Mouse (Mus musculus): ENCODE results near the gene Naf1. TPM values are rescaled to one million over a fixed set of nuclear protein-coding genes. Genes with fewer than 3 reads are reported as not detected.

Gene Naf1
- polyA plus RNA-seq (2014; fragmentation: Nextera tagmentation; extraction: Ambion mirVana), result 3.0 and 3.2 TPM in 2 replicates

GRCm38 (mm10) chr8:66860023-66860422 lies at the start of gene Naf1:
TSS of gene Naf1 (plus strand) at chr8:66860217.
- Histone ChIP-seq H3K36me3 (ENCODE audit: control insufficient read depth, insufficient read depth, low read length) (peaks cover 7% of the 10 kb centered on the region; the same call in 1 of the 2 replicates), H3K9me3 (ENCODE audit: control insufficient read depth, low read length) (no peaks in the 10 kb centered on the region), H3K4me1 (ENCODE audit: control insufficient read depth in 2 of 2, insufficient read depth in 2 of 2, low read length in 2 of 2) (peaks cover 4 to 13% of the 10 kb centered on the region in 2 experiments; a peak in 3 of 4 replicates), H3K4me2 (ENCODE audit: low read length) (peak within 1 kb of the TSS; percentile 84), H3K4me3 (ENCODE audit: control insufficient read depth in 1 of 2, insufficient read depth in 1 of 2, low read depth in 1 of 2, low read length in 2 of 2) (peak within 1 kb of the TSS; percentile 66 to 82), H3K9ac (ENCODE audit: low read length) (peak within 1 kb of the TSS; percentile 84), H3K27me3 (ENCODE audit: control insufficient read depth, insufficient read depth, low read length) (no peaks in the 10 kb centered on the region), H3K27ac (replicated peaks in 1 of 2; ENCODE audit: control insufficient read depth in 1 of 2, insufficient read depth in 1 of 2, low read depth in 2 of 2, low read length in 2 of 2) (peak within 1 kb of the TSS; percentile 38 to 70; a peak in 3 of 4 replicates)
- under 1% methylated on average over 37 of the region's 37 CpGs for WGBS
- peak; percentile 95 for ATAC-seq (ENCODE audit: insufficient number of reproducible peaks, insufficient read depth, low FRiP score, low read depth)

GRCm38 (mm10) chr8:66860921-66861588 lies 1.0 kb downstream of the Naf1 start:
- peaks cover 4 to 13% of the 10 kb centered on the region in 2 experiments; a peak in 3 of 4 replicates for H3K4me1 ChIP-seq (ENCODE audit: control insufficient read depth in 2 of 2, insufficient read depth in 2 of 2, low read length in 2 of 2)
- no peaks in the 10 kb centered on the region for H3K27me3 ChIP-seq (ENCODE audit: control insufficient read depth, insufficient read depth, low read length)
- peak overlapping the region; percentile 84 for H3K4me2 ChIP-seq (ENCODE audit: low read length)
- H3K9me3 ChIP-seq (ENCODE audit: control insufficient read depth, low read length), result no peaks in the 10 kb centered on the region
- peaks cover 9% of the 10 kb centered on the region; the same call in 1 of the 2 replicates for H3K36me3 ChIP-seq (ENCODE audit: control insufficient read depth, insufficient read depth, low read length)
- ATAC-seq (ENCODE audit: insufficient number of reproducible peaks, insufficient read depth, low FRiP score, low read depth), result peak; percentile 58
- 0 out of 4 replicates have a peak overlapping the region, but pooled peaks of 1 of the 2 experiments have one; percentile 6 for H3K27ac ChIP-seq (replicated peaks in 1 of 2; ENCODE audit: control insufficient read depth in 1 of 2, insufficient read depth in 1 of 2, low read depth in 2 of 2, low read length in 2 of 2)
- H3K4me3 ChIP-seq (ENCODE audit: control insufficient read depth in 1 of 2, insufficient read depth in 1 of 2, low read depth in 1 of 2, low read length in 2 of 2), result peak overlapping the region; percentile 66 to 82
- WGBS, result under 1% methylated on average over 46 of the region's 46 CpGs
- peak overlapping the region; percentile 84 for H3K9ac ChIP-seq (ENCODE audit: low read length)

DNA sequence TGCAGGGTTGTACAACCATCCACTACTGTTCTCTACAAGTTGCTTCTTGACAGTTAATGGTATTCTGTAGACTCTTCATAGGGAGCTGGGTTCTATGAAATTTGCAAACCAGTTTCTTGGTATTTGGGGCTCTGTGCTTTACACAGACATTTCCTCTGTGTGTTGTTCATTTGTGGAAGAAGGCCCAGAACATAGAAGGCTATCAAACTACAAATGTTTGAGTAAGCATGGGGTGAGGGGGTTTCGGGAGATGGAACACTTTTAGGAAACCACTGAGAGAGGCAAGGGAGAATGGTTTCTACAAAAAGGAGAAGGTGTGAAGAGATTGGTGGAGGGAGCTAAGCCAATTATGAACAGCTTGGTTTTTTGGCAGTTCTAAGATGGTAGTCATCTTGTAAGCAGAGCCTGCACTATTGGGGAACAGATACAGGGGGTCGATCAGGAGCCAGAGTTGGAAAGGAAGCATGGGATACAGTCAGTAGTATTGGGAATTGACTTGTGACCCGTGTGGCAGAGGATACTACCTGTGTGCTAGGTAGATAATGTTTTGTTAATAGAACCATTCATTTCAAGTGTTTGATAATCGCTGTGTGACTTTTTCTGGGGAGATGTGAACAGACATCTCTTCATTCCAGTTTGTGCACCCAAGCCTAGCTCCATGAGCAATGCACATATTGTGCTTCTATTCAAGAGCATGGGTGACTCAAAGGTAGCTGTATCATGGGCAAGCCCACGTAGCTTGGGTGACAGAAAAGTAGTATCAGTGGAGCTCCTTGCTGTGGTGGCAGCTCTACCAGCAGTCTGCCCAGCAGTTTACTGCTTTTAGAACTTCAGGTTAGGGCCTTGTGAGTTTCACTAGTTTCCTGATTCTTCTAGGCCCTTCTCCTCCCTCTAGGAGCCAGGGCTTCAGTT lies 1.8 kb downstream of the Naf1 start:
- H3K27ac ChIP-seq (replicated peaks in 1 of 2; ENCODE audit: control insufficient read depth in 1 of 2, insufficient read depth in 1 of 2, low read depth in 2 of 2, low read length in 2 of 2), result no peak overlapping the region
- no peaks in the 10 kb centered on the region for H3K27me3 ChIP-seq (ENCODE audit: control insufficient read depth, insufficient read depth, low read length)
- peak overlapping the region; percentile 84 for H3K9ac ChIP-seq (ENCODE audit: low read length)
- H3K36me3 ChIP-seq (ENCODE audit: control insufficient read depth, insufficient read depth, low read length), result peaks cover 14% of the 10 kb centered on the region; the same call in 1 of the 2 replicates
- WGBS, result 59% methylated on average over 5 of the region's 5 CpGs
- H3K4me2 ChIP-seq (ENCODE audit: low read length), result peak overlapping the region; percentile 84
- peak overlapping the region; percentile 66 to 82 for H3K4me3 ChIP-seq (ENCODE audit: control insufficient read depth in 1 of 2, insufficient read depth in 1 of 2, low read depth in 1 of 2, low read length in 2 of 2)
- H3K4me1 ChIP-seq (ENCODE audit: control insufficient read depth in 2 of 2, insufficient read depth in 2 of 2, low read length in 2 of 2), result peaks cover 4 to 13% of the 10 kb centered on the region in 2 experiments; a peak in 3 of 4 replicates
- H3K9me3 ChIP-seq (ENCODE audit: control insufficient read depth, low read length), result no peaks in the 10 kb centered on the region
- ATAC-seq (ENCODE audit: insufficient number of reproducible peaks, insufficient read depth, low FRiP score, low read depth), result no peak

DNA sequence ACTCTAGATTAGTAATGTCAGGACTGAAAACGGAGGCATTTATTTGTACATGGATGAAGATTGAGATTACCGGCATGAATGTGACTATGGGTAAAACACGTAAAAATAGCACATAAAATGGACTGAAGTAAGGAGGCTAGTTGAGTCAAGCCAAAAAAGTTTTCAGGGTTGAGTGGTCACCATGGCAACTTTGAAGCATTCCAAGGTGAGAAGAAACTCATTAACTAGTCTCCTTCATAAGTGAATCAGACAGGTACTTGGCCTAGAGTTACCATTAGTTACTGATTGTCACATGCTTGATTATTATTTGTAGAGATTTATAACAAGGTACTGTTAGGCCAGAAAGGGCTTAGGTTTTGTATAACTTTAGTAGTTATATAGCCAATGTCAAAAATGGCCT lies 3.7 kb downstream of the Naf1 start:
- no peak overlapping the region for H3K27ac ChIP-seq (replicated peaks in 1 of 2; ENCODE audit: control insufficient read depth in 1 of 2, insufficient read depth in 1 of 2, low read depth in 2 of 2, low read length in 2 of 2)
- peaks cover 4 to 13% of the 10 kb centered on the region in 2 experiments; a peak in 3 of 4 replicates for H3K4me1 ChIP-seq (ENCODE audit: control insufficient read depth in 2 of 2, insufficient read depth in 2 of 2, low read length in 2 of 2)
- no peak overlapping the region for H3K4me2 ChIP-seq (ENCODE audit: low read length)
- H3K9me3 ChIP-seq (ENCODE audit: control insufficient read depth, low read length), result no peaks in the 10 kb centered on the region
- no peaks in the 10 kb centered on the region for H3K27me3 ChIP-seq (ENCODE audit: control insufficient read depth, insufficient read depth, low read length)
- H3K9ac ChIP-seq (ENCODE audit: low read length), result no peak overlapping the region
- no peak overlapping the region for H3K4me3 ChIP-seq (ENCODE audit: control insufficient read depth in 1 of 2, insufficient read depth in 1 of 2, low read depth in 1 of 2, low read length in 2 of 2)
- ATAC-seq (ENCODE audit: insufficient number of reproducible peaks, insufficient read depth, low FRiP score, low read depth), result no peak
- peaks cover 14% of the 10 kb centered on the region; the same call in 1 of the 2 replicates for H3K36me3 ChIP-seq (ENCODE audit: control insufficient read depth, insufficient read depth, low read length)
- WGBS, result 94% methylated on average over 3 of the region's 3 CpGs

GRCm38 (mm10) chr8:66865120-66865519 lies 5.1 kb downstream of the Naf1 start:
- WGBS, result 63% methylated on average over 1 of the region's 1 CpGs
- H3K9ac ChIP-seq (ENCODE audit: low read length), result no peak overlapping the region
- H3K36me3 ChIP-seq (ENCODE audit: control insufficient read depth, insufficient read depth, low read length), result peaks cover 14% of the 10 kb centered on the region; the same call in 1 of the 2 replicates
- H3K4me2 ChIP-seq (ENCODE audit: low read length), result no peak overlapping the region
- no peak overlapping the region for H3K27ac ChIP-seq (replicated peaks in 1 of 2; ENCODE audit: control insufficient read depth in 1 of 2, insufficient read depth in 1 of 2, low read depth in 2 of 2, low read length in 2 of 2)
- no peak overlapping the region for H3K4me3 ChIP-seq (ENCODE audit: control insufficient read depth in 1 of 2, insufficient read depth in 1 of 2, low read depth in 1 of 2, low read length in 2 of 2)
- H3K9me3 ChIP-seq (ENCODE audit: control insufficient read depth, low read length), result no peaks in the 10 kb centered on the region
- H3K27me3 ChIP-seq (ENCODE audit: control insufficient read depth, insufficient read depth, low read length), result no peaks in the 10 kb centered on the region
- no peak for ATAC-seq (ENCODE audit: insufficient number of reproducible peaks, insufficient read depth, low FRiP score, low read depth)
- peaks cover 4 to 13% of the 10 kb centered on the region in 2 experiments; a peak in 3 of 4 replicates for H3K4me1 ChIP-seq (ENCODE audit: control insufficient read depth in 2 of 2, insufficient read depth in 2 of 2, low read length in 2 of 2)

- Histone ChIP-seq H3K9ac (ENCODE audit: low read length) (no peak overlapping the region), H3K4me2 (ENCODE audit: low read length) (no peak overlapping the region), H3K36me3 (ENCODE audit: control insufficient read depth, insufficient read depth, low read length) (peaks cover 14% of the 10 kb centered on the region; the same call in 1 of the 2 replicates), H3K9me3 (ENCODE audit: control insufficient read depth, low read length) (no peaks in the 10 kb centered on the region), H3K4me1 (ENCODE audit: control insufficient read depth in 2 of 2, insufficient read depth in 2 of 2, low read length in 2 of 2) (no peaks in the 10 kb centered on the region), H3K4me3 (ENCODE audit: control insufficient read depth in 1 of 2, insufficient read depth in 1 of 2, low read depth in 1 of 2, low read length in 2 of 2) (no peak overlapping the region), H3K27me3 (ENCODE audit: control insufficient read depth, insufficient read depth, low read length) (no peaks in the 10 kb centered on the region), H3K27ac (replicated peaks in 1 of 2; ENCODE audit: control insufficient read depth in 1 of 2, insufficient read depth in 1 of 2, low read depth in 2 of 2, low read length in 2 of 2) (no peak overlapping the region)
- WGBS, result 66% methylated on average over 3 of the region's 3 CpGs
- ATAC-seq (ENCODE audit: insufficient number of reproducible peaks, insufficient read depth, low FRiP score, low read depth), result no peak
Observed at GRCm38 (mm10) chr8:66867679-66868078, 7.7 kb downstream of the Naf1 start.

DNA sequence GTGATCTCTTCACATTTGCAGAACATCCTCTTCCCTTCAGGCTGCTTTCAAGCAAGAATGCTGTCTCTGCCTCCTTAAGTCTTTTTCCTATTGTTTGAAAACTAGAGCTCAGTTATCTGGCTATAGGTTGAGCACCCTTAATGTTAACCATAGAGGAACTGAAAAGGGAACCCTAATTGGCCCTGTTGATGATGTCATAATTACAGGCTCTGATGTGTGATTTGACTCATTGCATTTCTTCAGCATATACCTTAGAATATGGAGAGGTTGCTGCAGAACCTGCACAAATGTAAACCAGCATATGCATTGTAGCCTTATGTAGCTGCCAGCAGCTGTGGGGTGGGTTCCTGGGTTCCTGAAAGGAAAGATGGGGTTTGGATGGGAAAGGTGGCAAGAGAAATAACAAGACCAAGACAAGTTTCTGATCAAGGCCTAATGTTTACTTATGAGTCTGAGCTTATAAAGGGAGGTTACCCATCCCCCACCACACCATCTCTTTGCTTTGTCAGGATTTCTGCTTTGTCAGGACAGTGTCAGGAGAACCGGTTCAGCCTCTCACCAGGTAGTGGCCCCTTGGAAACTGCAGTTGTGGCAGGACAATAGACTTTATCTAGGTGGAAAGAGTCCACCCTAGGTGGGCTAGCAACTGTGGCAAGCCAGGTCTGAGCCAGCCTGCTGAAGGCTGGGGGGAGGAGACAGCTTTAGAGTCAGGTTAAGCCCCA lies 9.4 kb downstream of the Naf1 start:
- no peak for ATAC-seq (ENCODE audit: insufficient number of reproducible peaks, insufficient read depth, low FRiP score, low read depth)
- Histone ChIP-seq H3K27ac (replicated peaks in 1 of 2; ENCODE audit: control insufficient read depth in 1 of 2, insufficient read depth in 1 of 2, low read depth in 2 of 2, low read length in 2 of 2) (no peak overlapping the region), H3K9ac (ENCODE audit: low read length) (no peak overlapping the region), H3K9me3 (ENCODE audit: control insufficient read depth, low read length) (no peaks in the 10 kb centered on the region), H3K4me3 (ENCODE audit: control insufficient read depth in 1 of 2, insufficient read depth in 1 of 2, low read depth in 1 of 2, low read length in 2 of 2) (no peak overlapping the region), H3K27me3 (ENCODE audit: control insufficient read depth, insufficient read depth, low read length) (no peaks in the 10 kb centered on the region), H3K4me2 (ENCODE audit: low read length) (no peak overlapping the region), H3K36me3 (ENCODE audit: control insufficient read depth, insufficient read depth, low read length) (peaks cover 14% of the 10 kb centered on the region; the same call in 1 of the 2 replicates), H3K4me1 (ENCODE audit: control insufficient read depth in 2 of 2, insufficient read depth in 2 of 2, low read length in 2 of 2) (no peaks in the 10 kb centered on the region)
- 39% methylated on average over 1 of the region's 1 CpGs for WGBS

Data from heart, embryonic 14.5 days (tissue).